Mouse (Mus musculus) G1E-ER4 (cell line): ENCODE results near the gene Dtx3. TPM values are rescaled to one million over a fixed set of nuclear protein-coding genes. Genes with fewer than 3 reads are reported as not detected.

ENCODE experiments used
- GATA1 ChIP-seq: IDR thresholded peaks from one replicate; pipeline ENCODE4 v1.8.0; 2012; ENCODE audit warnings: low read length, inconsistent platforms
- polyA plus RNA-seq: library from polyadenylated mRNA; stranded (reverse); fragments of >175 nt; gene quantifications from 2 replicates; pipeline ENCODE4 v1.2.3, GENCODE M21; 2012

Dtx3 gene
- polyA plus RNA-seq, 1 experiment = 155 TPM

GRCm38 (mm10) chr10:127179871-127180694 lies 15.4 kb downstream of the Dtx3 start, which contains the start of gene Slc26a10:
Gene Slc26a10, minus strand, starts transcription at chr10:127180645.
- no peak for TF ChIP-seq GATA1

- TF ChIP-seq GATA1 = no peak
Measured at GRCm38 (mm10) chr10:127178286-127179027, 17.1 kb downstream of the Dtx3 start.

GRCm38 (mm10) chr10:127177719-127178118 lies 17.8 kb downstream of the Dtx3 start:
- no peak for TF ChIP-seq GATA1

- no peak for TF ChIP-seq GATA1
Measured at GRCm38 (mm10) chr10:127177235-127177634, 18.3 kb downstream of the Dtx3 start.

- no peak for TF ChIP-seq GATA1
Measured at GRCm38 (mm10) chr10:127176756-127177155, 18.8 kb downstream of the Dtx3 start.

- TF ChIP-seq GATA1 = no peak
Measured at GRCm38 (mm10) chr10:127176228-127176627, 19.3 kb downstream of the Dtx3 start.

- no peak for TF ChIP-seq GATA1
Measured at GRCm38 (mm10) chr10:127174170-127174569, 21.4 kb downstream of the Dtx3 start.

GRCm38 (mm10) chr10:127173148-127174065 lies 22.1 kb downstream of the Dtx3 start:
- no peak for TF ChIP-seq GATA1

- TF ChIP-seq GATA1 = no peak
Measured at GRCm38 (mm10) chr10:127171631-127172200, 23.8 kb downstream of the Dtx3 start.

- no peak for TF ChIP-seq GATA1
Measured at GRCm38 (mm10) chr10:127170837-127171272, 24.7 kb downstream of the Dtx3 start.

- no peak for TF ChIP-seq GATA1
Measured at GRCm38 (mm10) chr10:127170002-127170401, 25.5 kb downstream of the Dtx3 start.

- TF ChIP-seq GATA1 = no peak
Measured at GRCm38 (mm10) chr10:127167614-127168192, 27.8 kb downstream of the Dtx3 start.

GRCm38 (mm10) chr10:127166771-127167613 lies 28.5 kb downstream of the Dtx3 start:
- TF ChIP-seq GATA1 = no peak

- TF ChIP-seq GATA1 = no peak
Measured at GRCm38 (mm10) chr10:127166404-127166715, 29.2 kb downstream of the Dtx3 start.
